Mouse (Mus musculus): ENCODE measurements at regions not wholly inside any gene's neighbourhood (a gene's known extent, or its start where the extent isn't known, plus 50 kb on each side); places are given as distances from the start of the nearest gene placed in this dataset.

- H3K27ac ChIP-seq: no peak overlapping the region
- H3K4me3 ChIP-seq (replicated peaks): no peak overlapping the region
- no peak overlapping the region for H3K9ac ChIP-seq (replicated peaks)
- H3K4me1 ChIP-seq (replicated peaks): no peaks in the 10 kb centered on the region
- 96% methylated on average over 12 of the region's 12 CpGs for WGBS
- H3K4me2 ChIP-seq (replicated peaks): no peak overlapping the region
- H3K36me3 ChIP-seq: no peaks in the 10 kb centered on the region
- no peaks in the 10 kb centered on the region for H3K27me3 ChIP-seq
- H3K9me3 ChIP-seq: no peaks in the 10 kb centered on the region
- ATAC-seq: no peak
These were observed 421.8 kb upstream of the Zeb2 start for GRCm38 (mm10) chr2:45538950-45539349.

- Histone ChIP-seq H3K36me3 (no peaks in the 10 kb centered on the region), H3K4me1 (replicated peaks) (no peaks in the 10 kb centered on the region), H3K27ac (no peak overlapping the region), H3K4me3 (replicated peaks) (no peak overlapping the region), H3K9ac (replicated peaks) (no peak overlapping the region), H3K4me2 (replicated peaks) (no peak overlapping the region), H3K9me3 (no peaks in the 10 kb centered on the region), H3K27me3 (no peaks in the 10 kb centered on the region)
- 94% methylated on average over 7 of the region's 7 CpGs for WGBS
- no peak for ATAC-seq
These were observed 420.5 kb upstream of the Zeb2 start for GRCm38 (mm10) chr2:45537722-45538121.

- no peaks in the 10 kb centered on the region for H3K9me3 ChIP-seq
- no peak overlapping the region for H3K4me2 ChIP-seq (replicated peaks)
- no peak overlapping the region for H3K27ac ChIP-seq
- WGBS: 76% methylated on average over 5 of the region's 5 CpGs
- no peaks in the 10 kb centered on the region for H3K4me1 ChIP-seq (replicated peaks)
- no peak overlapping the region for H3K4me3 ChIP-seq (replicated peaks)
- H3K27me3 ChIP-seq: no peaks in the 10 kb centered on the region
- ATAC-seq: no peak
- H3K9ac ChIP-seq (replicated peaks): no peak overlapping the region
- no peaks in the 10 kb centered on the region for H3K36me3 ChIP-seq
These were observed 417.6 kb upstream of the Zeb2 start for GRCm38 (mm10) chr2:45534806-45535205.

GRCm38 (mm10) chr2:45522310-45522709 lies 405.1 kb upstream of the Zeb2 start:
- WGBS: 85% methylated on average over 5 of the region's 5 CpGs

GRCm38 (mm10) chr2:45519550-45520152 lies 402.5 kb upstream of the Zeb2 start:
- Histone ChIP-seq H3K4me3 (replicated peaks) (no peak overlapping the region), H3K9ac (replicated peaks) (no peak overlapping the region), H3K4me2 (replicated peaks) (no peak overlapping the region), H3K27ac (no peak overlapping the region), H3K9me3 (no peaks in the 10 kb centered on the region), H3K4me1 (replicated peaks) (no peaks in the 10 kb centered on the region; the same call in 1 of the 2 replicates), H3K27me3 (no peaks in the 10 kb centered on the region), H3K36me3 (no peaks in the 10 kb centered on the region)
- 51% methylated on average over 4 of the region's 4 CpGs for WGBS
- ATAC-seq: no peak

More at GRCm38 (mm10) chr2:45522310-45522709, 405.1 kb upstream of the Zeb2 start:
- H3K4me1 ChIP-seq (replicated peaks): no peaks in the 10 kb centered on the region
- H3K36me3 ChIP-seq: no peaks in the 10 kb centered on the region
- H3K4me2 ChIP-seq (replicated peaks): no peak overlapping the region
- H3K9ac ChIP-seq (replicated peaks): no peak overlapping the region
- H3K27me3 ChIP-seq: no peaks in the 10 kb centered on the region
- H3K4me3 ChIP-seq (replicated peaks): no peak overlapping the region
- H3K9me3 ChIP-seq: no peaks in the 10 kb centered on the region
- no peak overlapping the region for H3K27ac ChIP-seq
- no peak for ATAC-seq

GRCm38 (mm10) chr2:45514290-45515180 lies 397.3 kb upstream of the Zeb2 start:
- Histone ChIP-seq H3K27ac (no peak overlapping the region), H3K4me2 (replicated peaks) (no peak overlapping the region), H3K27me3 (no peaks in the 10 kb centered on the region), H3K4me3 (replicated peaks) (no peak overlapping the region), H3K36me3 (no peaks in the 10 kb centered on the region), H3K9me3 (no peaks in the 10 kb centered on the region), H3K4me1 (replicated peaks) (no peaks in the 10 kb centered on the region; the same call in 1 of the 2 replicates), H3K9ac (replicated peaks) (no peak overlapping the region)
- ATAC-seq: no peak
- 48% methylated on average over 4 of the region's 4 CpGs for WGBS

- Histone ChIP-seq H3K9ac (replicated peaks) (no peak overlapping the region), H3K4me2 (replicated peaks) (no peak overlapping the region)
- ATAC-seq: no peak
These were observed 395.7 kb upstream of the Zeb2 start for GRCm38 (mm10) chr2:45512852-45513251.

GRCm38 (mm10) chr2:45511791-45512190 lies 394.6 kb upstream of the Zeb2 start:
- H3K27ac ChIP-seq: no peak overlapping the region
- no peak for ATAC-seq
- H3K36me3 ChIP-seq: no peaks in the 10 kb centered on the region
- WGBS: 87% methylated on average over 3 of the region's 3 CpGs
- H3K27me3 ChIP-seq: no peaks in the 10 kb centered on the region
- no peaks in the 10 kb centered on the region; the same call in 1 of the 2 replicates for H3K4me1 ChIP-seq (replicated peaks)
- H3K9ac ChIP-seq (replicated peaks): no peak overlapping the region
- H3K9me3 ChIP-seq: no peaks in the 10 kb centered on the region
- H3K4me2 ChIP-seq (replicated peaks): no peak overlapping the region
- H3K4me3 ChIP-seq (replicated peaks): no peak overlapping the region

More at GRCm38 (mm10) chr2:45512852-45513251, 395.7 kb upstream of the Zeb2 start:
- Histone ChIP-seq H3K4me1 (replicated peaks) (no peaks in the 10 kb centered on the region; the same call in 1 of the 2 replicates), H3K27me3 (no peaks in the 10 kb centered on the region), H3K36me3 (no peaks in the 10 kb centered on the region), H3K4me3 (replicated peaks) (no peak overlapping the region), H3K27ac (no peak overlapping the region), H3K9me3 (no peaks in the 10 kb centered on the region)

- ATAC-seq: no peak
- no peak overlapping the region for H3K27ac ChIP-seq
- no peak overlapping the region for H3K4me2 ChIP-seq (replicated peaks)
- no peaks in the 10 kb centered on the region for H3K36me3 ChIP-seq
- WGBS: 89% methylated on average over 4 of the region's 4 CpGs
- H3K4me3 ChIP-seq (replicated peaks): no peak overlapping the region
- no peaks in the 10 kb centered on the region for H3K4me1 ChIP-seq (replicated peaks)
- H3K9me3 ChIP-seq: no peaks in the 10 kb centered on the region
- H3K9ac ChIP-seq (replicated peaks): no peak overlapping the region
- no peaks in the 10 kb centered on the region for H3K27me3 ChIP-seq
These were observed 387.3 kb upstream of the Zeb2 start for GRCm38 (mm10) chr2:45504468-45504867.

GRCm38 (mm10) chr2:45493656-45494055 lies 376.5 kb upstream of the Zeb2 start:
- Histone ChIP-seq H3K9me3 (no peaks in the 10 kb centered on the region), H3K36me3 (no peaks in the 10 kb centered on the region), H3K4me2 (replicated peaks) (no peak overlapping the region), H3K4me1 (replicated peaks) (no peaks in the 10 kb centered on the region), H3K27me3 (no peaks in the 10 kb centered on the region), H3K4me3 (replicated peaks) (no peak overlapping the region), H3K9ac (replicated peaks) (no peak overlapping the region), H3K27ac (no peak overlapping the region)
- 60% methylated on average over 2 of the region's 2 CpGs for WGBS
- ATAC-seq: no peak

GRCm38 (mm10) chr2:45486530-45486929 lies 369.3 kb upstream of the Zeb2 start:
- Histone ChIP-seq H3K4me3 (replicated peaks) (no peak overlapping the region), H3K9ac (replicated peaks) (no peak overlapping the region), H3K36me3 (no peaks in the 10 kb centered on the region), H3K4me2 (replicated peaks) (no peak overlapping the region), H3K27me3 (no peaks in the 10 kb centered on the region), H3K9me3 (no peaks in the 10 kb centered on the region), H3K4me1 (replicated peaks) (no peaks in the 10 kb centered on the region), H3K27ac (no peak overlapping the region)
- no peak for ATAC-seq
- WGBS: 87% methylated on average over 5 of the region's 5 CpGs

- Histone ChIP-seq H3K9ac (replicated peaks) (no peak overlapping the region), H3K36me3 (no peaks in the 10 kb centered on the region), H3K4me2 (replicated peaks) (no peak overlapping the region), H3K9me3 (no peaks in the 10 kb centered on the region), H3K4me3 (replicated peaks) (no peak overlapping the region), H3K4me1 (replicated peaks) (no peaks in the 10 kb centered on the region), H3K27me3 (no peaks in the 10 kb centered on the region), H3K27ac (no peak overlapping the region)
- 70% methylated on average over 10 of the region's 10 CpGs for WGBS
- ATAC-seq: no peak
These were observed 368.3 kb upstream of the Zeb2 start for GRCm38 (mm10) chr2:45485477-45485876.

Data from midbrain, embryonic 13.5 days (tissue).